Mouse (Mus musculus): Measurements from ENCODE around the gene Men1. TPM values are rescaled to one million over a fixed set of nuclear protein-coding genes. Genes with fewer than 3 reads are reported as not detected.

The Men1 gene
- total RNA-seq, 2 experiments from 2014 or later: 44.3 to 47.5 TPM

DNA sequence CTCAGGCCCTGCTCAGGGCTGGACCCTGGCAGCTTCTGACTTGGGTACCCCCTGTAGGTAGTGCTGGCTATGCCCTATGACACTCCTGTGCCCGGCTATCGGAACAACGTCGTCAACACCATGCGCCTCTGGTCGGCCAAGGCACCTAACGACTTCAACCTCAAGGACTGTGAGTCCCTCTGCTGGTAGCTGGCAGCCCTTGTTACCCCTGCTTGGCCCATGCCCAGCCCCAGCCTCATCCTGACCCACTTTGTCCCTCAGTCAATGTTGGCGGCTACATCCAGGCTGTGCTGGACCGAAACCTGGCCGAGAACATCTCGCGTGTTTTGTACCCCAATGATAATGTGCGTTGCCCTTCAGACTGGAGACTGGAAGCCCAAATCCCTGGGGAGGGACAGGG is 53.2 kb downstream of the Men1 start:
- no peak for DNase-seq (ENCODE audit: low spot score in 2 of 2)

DNA sequence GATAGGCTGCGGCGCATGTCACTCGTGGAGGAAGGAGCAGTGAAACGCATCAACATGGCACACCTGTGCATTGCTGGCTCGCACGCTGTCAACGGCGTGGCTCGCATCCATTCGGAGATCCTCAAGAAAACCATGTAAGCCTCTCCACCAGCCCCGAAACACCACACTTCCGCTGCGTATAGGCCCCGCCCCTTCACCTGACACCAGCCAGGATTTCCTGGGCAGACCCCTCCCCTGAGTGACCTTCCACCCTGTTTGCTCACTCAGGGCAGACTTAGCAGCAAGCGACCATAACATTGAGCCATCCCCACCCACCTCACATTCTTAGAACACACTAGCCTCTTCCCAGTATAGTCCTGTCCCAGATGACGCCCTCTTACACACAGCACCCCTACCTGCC is 55.0 kb downstream of the Men1 start:
- DNase-seq (ENCODE audit: low spot score in 2 of 2): no peak

DNA sequence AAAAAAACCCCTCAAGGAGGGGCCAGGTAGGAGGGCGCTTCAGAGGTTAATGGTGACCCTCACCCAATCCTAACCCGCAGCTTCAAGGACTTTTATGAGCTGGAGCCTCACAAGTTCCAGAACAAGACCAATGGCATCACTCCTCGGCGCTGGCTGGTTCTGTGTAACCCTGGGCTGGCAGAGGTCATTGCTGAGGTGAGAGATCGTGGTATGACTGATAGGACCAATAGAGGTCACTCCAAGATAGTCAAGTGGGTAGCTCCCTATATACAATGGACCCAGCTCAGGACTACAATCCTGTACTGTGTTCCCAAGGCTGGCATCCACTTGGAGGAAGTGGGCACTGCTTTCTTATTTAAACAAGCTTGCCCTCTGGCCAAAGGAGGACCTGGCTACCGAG is 55.5 kb downstream of the Men1 start:
- no peak for DNase-seq (ENCODE audit: low spot score in 2 of 2)

Small RNA genes lying within 50 kb of the gene (microRNA-seq; reads per million reads assigned to microRNA genes)
- not detected for gene Mir6989

Other genes starting within 250 kb of the Men1 start
- gene Cdca5, start 250.0 kb upstream of the Men1 start, total RNA-seq (2021): 10 to 100 TPM; 12.4 to 13.7 TPM
- gene AC131692.1, start 240.6 kb upstream of the Men1 start, total RNA-seq (2021): under 1 TPM; 0.62 to 0.98 TPM
- gene Naaladl1, start 229.2 kb upstream of the Men1 start, total RNA-seq (2021): 1 to 10 TPM in 1 of 2 experiments, under 1 TPM in 1; 0.73 to 1.1 TPM
- gene Sac3d1, start 216.3 kb upstream of the Men1 start, total RNA-seq (2021): 10 to 100 TPM; 18.6 TPM
- gene Snx15, start 206.7 kb upstream of the Men1 start, total RNA-seq (2021): 10 to 100 TPM; 27.1 to 27.7 TPM
- 1 to 10 TPM in 1 of 2 experiments, under 1 TPM in 1; 0.81 to 2.0 TPM for gene Batf2, start 194.0 kb upstream of the Men1 start, total RNA-seq (2021)
- gene Arl2, start 193.4 kb upstream of the Men1 start, total RNA-seq (2021): 10 to 100 TPM; 64.2 to 65.1 TPM
- gene Majin, start 150.6 kb upstream of the Men1 start, total RNA-seq (2021): 1 to 10 TPM; 2.1 to 3.5 TPM
- 10 to 100 TPM; 40.5 to 50.4 TPM for gene Gpha2, start 108.6 kb upstream of the Men1 start, total RNA-seq (2021)
- gene Ppp2r5b, start 99.1 kb upstream of the Men1 start, total RNA-seq (2021): 10 to 100 TPM; 68.4 to 71.2 TPM
- gene Atg2a, start 93.3 kb upstream of the Men1 start, total RNA-seq (2021): 10 to 100 TPM; 40.0 to 41.1 TPM
- gene Ehd1, start 58.3 kb upstream of the Men1 start, total RNA-seq (2021): 10 to 100 TPM; 88.2 to 90.2 TPM
- 10 to 100 TPM; 18.4 to 20.6 TPM for gene Cdc42bpg, start 28.5 kb upstream of the Men1 start, total RNA-seq (2021)
- gene Map4k2, start 6.2 kb downstream of the Men1 start, total RNA-seq (2021): 10 to 100 TPM; 61.1 to 62.0 TPM
- 100 to 1,000 TPM; 270 to 308 TPM for gene Sf1, start 28.7 kb downstream of the Men1 start, total RNA-seq (2021)
- 100 to 1,000 TPM in 1 of 2 experiments, 10 to 100 TPM in 1; 81.8 to 113 TPM for gene Pygm, start 49.4 kb downstream of the Men1 start, total RNA-seq (2021)
- 10 to 100 TPM; 48.5 to 55.9 TPM for gene Rasgrp2, start 64.4 kb downstream of the Men1 start, total RNA-seq (2021)
- gene Nrxn2, start 83.8 kb downstream of the Men1 start, total RNA-seq (2021): 10 to 100 TPM; 17.8 to 18.3 TPM
- 10 to 100 TPM in 1 of 2 experiments, under 1 TPM in 1; 0.37 to 10.1 TPM for gene Slc22a12, start 208.1 kb downstream of the Men1 start, total RNA-seq (2021)

Measured in adrenal gland, postnatal 4 days (tissue).